Mouse (Mus musculus): ENCODE results near the gene Slc2a4. TPM values are rescaled to one million over a fixed set of nuclear protein-coding genes. Genes with fewer than 3 reads are reported as not detected.
A peak's percentile ranks its signal among the peaks of the same experiment; 100 is the strongest.

Slc2a4 gene
- polyA plus RNA-seq, 2 experiments: 14.0 to 17.0 TPM

DNA sequence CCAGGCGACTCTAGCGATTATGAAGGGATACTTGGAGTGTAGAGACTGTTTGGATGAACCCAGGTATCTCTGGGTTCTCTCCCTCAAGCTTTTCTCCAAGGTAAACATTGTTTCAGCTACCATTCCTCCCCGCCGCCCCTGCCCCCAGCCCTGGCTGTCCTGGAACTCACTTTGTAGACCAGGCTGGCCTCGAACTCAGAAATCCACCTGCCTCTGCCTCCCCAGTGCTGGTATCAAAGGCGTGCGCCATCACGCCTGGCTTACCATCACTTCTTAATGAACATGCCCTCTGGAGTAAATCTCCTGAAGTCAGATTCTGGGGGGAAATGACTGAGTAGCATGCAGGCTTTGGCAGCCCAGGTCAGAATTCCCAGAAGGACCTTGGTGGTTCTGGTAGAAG lies 34.2 kb upstream of the Slc2a4 start, which contains the start of gene Elp5:
TSS of gene Elp5 (minus strand) at position 293 of the 400 bp plus-strand sequence.
- TF ChIP-seq CTCF (IDR thresholded peaks at IDR 0.05; ENCODE audit: low read depth) (no peak), EP300 (IDR thresholded peaks at IDR 0.05; ENCODE audit: low read depth) (no peak)
- ATAC-seq (ENCODE audit: insufficient read depth) (no peak), DNase-seq (ENCODE audit: low read depth in 3 of 3, low spot score in 3 of 3) (no peak)
- H3K4me2 ChIP-seq (ENCODE audit: low read depth): peak within 1 kb of the TSS; percentile 95
- H3K36me3 ChIP-seq (replicated peaks; ENCODE audit: control insufficient read depth, insufficient read depth, low read depth): peaks cover 33% of the 10 kb centered on the region
- no peaks in the 10 kb centered on the region for H3K9me3 ChIP-seq (ENCODE audit: control insufficient read depth, low read length)
- H3K27ac ChIP-seq: peak within 1 kb of the TSS; percentile 89
- no peaks in the 10 kb centered on the region for H3K27me3 ChIP-seq (ENCODE audit: control insufficient read depth, insufficient read depth, low read length)
- H3K4me1 ChIP-seq (replicated peaks; ENCODE audit: control insufficient read depth in 2 of 2, insufficient read depth in 2 of 2, low read length in 1 of 2): peaks cover 15 to 18% of the 10 kb centered on the region in 2 experiments
- H3K9ac ChIP-seq (replicated peaks): peak within 1 kb of the TSS; percentile 98
- H3K4me3 ChIP-seq (ENCODE audit: insufficient read depth in 1 of 2, low read depth in 2 of 2, low read length in 2 of 2): peak within 1 kb of the TSS; percentile 97 to 98
- WGBS (ENCODE audit: insufficient replicate concordance): 50% methylated on average over 8 of the region's 8 CpGs

DNA sequence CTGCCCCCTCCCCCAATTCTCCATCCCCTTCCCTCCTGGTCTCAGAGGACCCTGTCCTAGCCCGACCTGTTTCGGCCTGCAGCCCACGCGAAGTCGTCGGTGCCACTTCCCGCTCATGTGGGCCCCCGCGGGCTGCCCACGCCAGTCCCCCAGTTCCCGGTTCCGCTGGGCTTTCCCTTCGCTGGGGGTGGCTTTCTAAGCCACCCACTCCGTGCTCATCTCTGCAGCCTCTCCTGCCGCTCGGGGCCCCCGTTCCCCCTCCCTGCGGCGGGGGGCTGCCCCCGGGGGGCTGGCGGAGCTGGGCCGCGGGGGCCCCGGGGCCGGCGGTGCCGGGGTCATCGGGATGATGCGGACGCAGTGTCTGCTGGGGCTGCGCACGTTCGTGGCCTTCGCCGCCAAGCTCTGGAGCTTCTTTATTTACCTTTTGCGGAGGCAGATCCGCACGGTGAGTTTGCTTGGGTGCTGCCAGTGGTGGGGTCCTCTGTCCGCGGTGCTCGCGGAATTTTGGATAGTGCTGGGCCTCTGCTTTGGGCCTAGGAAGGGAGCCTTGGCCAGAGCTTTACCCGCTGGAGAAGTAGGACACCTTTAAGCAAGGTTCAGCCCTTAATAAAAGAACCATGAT lies 33.3 kb upstream of the Slc2a4 start, which contains the start of gene Ctdnep1:
TSS of gene Ctdnep1 (plus strand) at position 16 of the 622 bp plus-strand sequence.
- peak within 1 kb of the TSS; percentile 95 for H3K4me2 ChIP-seq (ENCODE audit: low read depth)
- TF ChIP-seq CTCF (IDR thresholded peaks at IDR 0.05; ENCODE audit: low read depth) (no peak), EP300 (IDR thresholded peaks at IDR 0.05; ENCODE audit: low read depth) (no peak)
- peaks cover 27% of the 10 kb centered on the region for H3K36me3 ChIP-seq (replicated peaks; ENCODE audit: control insufficient read depth, insufficient read depth, low read depth)
- peak within 1 kb of the TSS; percentile 98 for H3K9ac ChIP-seq (replicated peaks)
- no peak for ATAC-seq (ENCODE audit: insufficient read depth)
- H3K9me3 ChIP-seq (ENCODE audit: control insufficient read depth, low read length): no peaks in the 10 kb centered on the region
- under 1% methylated on average over 40 of the region's 43 CpGs for WGBS (ENCODE audit: insufficient replicate concordance)
- peak within 1 kb of the TSS; percentile 97 to 98 for H3K4me3 ChIP-seq (ENCODE audit: insufficient read depth in 1 of 2, low read depth in 2 of 2, low read length in 2 of 2)
- H3K27me3 ChIP-seq (ENCODE audit: control insufficient read depth, insufficient read depth, low read length): no peaks in the 10 kb centered on the region
- H3K27ac ChIP-seq: peak within 1 kb of the TSS; percentile 89
- no peak for DNase-seq (ENCODE audit: low read depth in 3 of 3, low spot score in 3 of 3)
- H3K4me1 ChIP-seq (replicated peaks; ENCODE audit: control insufficient read depth in 2 of 2, insufficient read depth in 2 of 2, low read length in 1 of 2): peaks cover 15 to 18% of the 10 kb centered on the region in 2 experiments

DNA sequence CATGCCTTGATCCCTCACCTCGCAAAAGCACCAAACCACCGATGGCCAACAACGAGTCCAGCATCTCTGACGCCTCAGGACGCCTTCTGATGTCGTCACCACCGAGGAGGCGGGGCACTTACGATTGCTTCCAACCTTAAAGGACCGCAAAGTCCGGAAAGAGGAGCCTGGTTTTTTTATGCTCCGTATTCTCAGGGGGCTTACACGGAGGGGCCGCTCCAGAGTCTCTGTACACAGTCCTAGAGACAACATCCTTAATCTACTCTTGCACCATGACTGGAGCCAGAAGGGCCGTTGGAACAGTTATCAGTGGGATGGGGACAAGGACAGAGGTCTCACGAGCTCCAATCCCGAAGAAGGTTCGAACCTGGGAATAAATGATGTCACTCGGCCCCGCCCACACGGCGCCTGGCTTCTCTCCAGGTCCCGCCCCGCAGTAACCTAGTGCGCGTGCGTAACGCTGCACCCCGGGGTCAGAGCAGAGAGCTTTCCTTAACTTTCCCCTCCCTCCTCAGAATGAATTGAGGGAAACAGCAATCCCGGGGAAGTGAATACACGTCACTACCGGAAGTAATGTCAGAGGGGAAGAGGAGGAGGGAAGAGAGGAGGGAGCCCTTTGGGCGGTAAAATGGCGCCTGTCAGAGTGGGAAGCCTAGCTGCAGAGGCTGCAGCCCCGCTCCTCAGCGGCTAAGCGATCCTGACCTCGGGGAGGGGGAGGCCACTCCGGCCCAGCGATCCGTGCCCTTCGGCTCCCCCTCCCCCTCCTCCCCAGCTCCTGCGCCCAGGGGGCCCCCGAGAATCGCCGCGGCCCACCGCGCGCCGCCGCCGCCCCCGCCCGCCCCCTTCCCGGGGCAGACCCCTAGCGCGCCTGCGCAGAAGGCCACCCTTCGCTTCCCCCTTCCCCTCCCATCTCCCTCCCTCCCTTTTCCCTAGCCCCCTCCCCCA lies 32.5 kb upstream of the Slc2a4 start:
- ATAC-seq (ENCODE audit: insufficient read depth): peak; percentile 91
- H3K27me3 ChIP-seq (ENCODE audit: control insufficient read depth, insufficient read depth, low read length): no peaks in the 10 kb centered on the region
- under 1% methylated on average over 52 of the region's 60 CpGs for WGBS (ENCODE audit: insufficient replicate concordance)
- peak overlapping the region; percentile 98 for H3K9ac ChIP-seq (replicated peaks)
- no peaks in the 10 kb centered on the region for H3K9me3 ChIP-seq (ENCODE audit: control insufficient read depth, low read length)
- peak overlapping the region; percentile 89 for H3K27ac ChIP-seq
- H3K4me2 ChIP-seq (ENCODE audit: low read depth): peak overlapping the region; percentile 95
- H3K4me1 ChIP-seq (replicated peaks; ENCODE audit: control insufficient read depth in 2 of 2, insufficient read depth in 2 of 2, low read length in 1 of 2): peaks cover 15 to 18% of the 10 kb centered on the region in 2 experiments
- H3K4me3 ChIP-seq (ENCODE audit: insufficient read depth in 1 of 2, low read depth in 2 of 2, low read length in 2 of 2): peak overlapping the region; percentile 97 to 98
- DNase-seq (ENCODE audit: low read depth in 3 of 3, low spot score in 3 of 3): peak; percentile 97 to 98 (median 97)
- peaks cover 22% of the 10 kb centered on the region for H3K36me3 ChIP-seq (replicated peaks; ENCODE audit: control insufficient read depth, insufficient read depth, low read depth)
- TF ChIP-seq CTCF (IDR thresholded peaks at IDR 0.05; ENCODE audit: low read depth) (no peak), EP300 (IDR thresholded peaks at IDR 0.05; ENCODE audit: low read depth) (peak; percentile 3; the same call in 1 of the 2 replicates)

DNA sequence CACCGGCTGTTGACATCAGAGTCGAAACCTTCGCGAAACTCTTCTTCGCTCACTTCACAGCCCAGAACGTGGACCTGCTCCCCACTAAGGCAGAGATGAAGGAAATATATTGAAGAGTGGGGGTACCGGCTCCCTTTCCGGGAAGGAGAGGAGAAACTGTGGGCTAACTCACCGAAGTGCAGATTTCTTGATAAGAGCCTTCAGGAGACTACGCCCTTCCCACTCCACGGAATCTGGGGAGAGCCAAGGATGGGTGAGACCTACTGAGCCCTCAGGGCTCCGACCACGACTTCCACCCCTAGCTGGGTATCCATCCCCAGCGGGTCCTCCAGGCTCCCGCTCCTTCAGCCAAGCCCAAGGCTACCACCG lies 31.8 kb upstream of the Slc2a4 start:
- peak overlapping the region; percentile 95 for H3K4me2 ChIP-seq (ENCODE audit: low read depth)
- H3K4me1 ChIP-seq (replicated peaks; ENCODE audit: control insufficient read depth in 2 of 2, insufficient read depth in 2 of 2, low read length in 1 of 2): peaks cover 15 to 18% of the 10 kb centered on the region in 2 experiments
- no peaks in the 10 kb centered on the region for H3K9me3 ChIP-seq (ENCODE audit: control insufficient read depth, low read length)
- 2% methylated on average over 16 of the region's 16 CpGs for WGBS (ENCODE audit: insufficient replicate concordance)
- ATAC-seq (ENCODE audit: insufficient read depth): peak; percentile 38
- H3K9ac ChIP-seq (replicated peaks): peak overlapping the region; percentile 98
- H3K27me3 ChIP-seq (ENCODE audit: control insufficient read depth, insufficient read depth, low read length): no peaks in the 10 kb centered on the region
- no peak for TF ChIP-seq EP300 (IDR thresholded peaks at IDR 0.05; ENCODE audit: low read depth)
- TF ChIP-seq CTCF (IDR thresholded peaks at IDR 0.05; ENCODE audit: low read depth): no peak
- peak in 1 of 3 experiments; percentile 45 for DNase-seq (ENCODE audit: low read depth in 3 of 3, low spot score in 3 of 3)
- H3K27ac ChIP-seq: peak overlapping the region; percentile 89
- peaks cover 18% of the 10 kb centered on the region for H3K36me3 ChIP-seq (replicated peaks; ENCODE audit: control insufficient read depth, insufficient read depth, low read depth)
- H3K4me3 ChIP-seq (ENCODE audit: insufficient read depth in 1 of 2, low read depth in 2 of 2, low read length in 2 of 2): peak overlapping the region; percentile 97 to 98

All from liver, embryonic 14.5 days (tissue).